Mouse (Mus musculus): ENCODE measurements around the gene Sapcd1.

- no peak for TF ChIP-seq E2F4 (IDR thresholded peaks at IDR 0.05; ENCODE audit: insufficient read depth)
- no peak for TF ChIP-seq CEBPB (IDR thresholded peaks at IDR 0.05; ENCODE audit: insufficient read depth, poor library complexity, severe bottlenecking)
- TF ChIP-seq USF1 (IDR thresholded peaks at IDR 0.05; ENCODE audit: low read depth): no peak
- TF ChIP-seq TCF12 (IDR thresholded peaks at IDR 0.05; ENCODE audit: insufficient read depth, poor library complexity, severe bottlenecking): no peak
- no peak for TF ChIP-seq POLR2AphosphoS2 (IDR thresholded peaks at IDR 0.05; ENCODE audit: insufficient read length, low read depth)
- no peak for TF ChIP-seq POLR2A (IDR thresholded peaks at IDR 0.05; ENCODE audit: insufficient read length, low read depth)
- TF ChIP-seq MYOG (IDR thresholded peaks at IDR 0.05; ENCODE audit: control insufficient read depth in 1 of 3, insufficient read depth in 1 of 3, insufficient read length in 2 of 3, low read depth in 2 of 3): no peak
These were observed 23.6 kb downstream of the Sapcd1 start for GRCm38 (mm10) chr17:35004075-35004717.

Data from myocyte (in vitro differentiated cells).